Mouse (Mus musculus): ENCODE measurements around the gene Tspear. TPM values are rescaled to one million over a fixed set of nuclear protein-coding genes. Genes with fewer than 3 reads are reported as not detected.
"Not testable (repeated sequence)": the region's sequence is repeated elsewhere in the genome, so short reads cannot be mapped to it uniquely, and the experiment has no call there.

Tspear gene
- polyA plus RNA-seq, 1 experiment from 2014 or later, result 1.7 TPM

DNA sequence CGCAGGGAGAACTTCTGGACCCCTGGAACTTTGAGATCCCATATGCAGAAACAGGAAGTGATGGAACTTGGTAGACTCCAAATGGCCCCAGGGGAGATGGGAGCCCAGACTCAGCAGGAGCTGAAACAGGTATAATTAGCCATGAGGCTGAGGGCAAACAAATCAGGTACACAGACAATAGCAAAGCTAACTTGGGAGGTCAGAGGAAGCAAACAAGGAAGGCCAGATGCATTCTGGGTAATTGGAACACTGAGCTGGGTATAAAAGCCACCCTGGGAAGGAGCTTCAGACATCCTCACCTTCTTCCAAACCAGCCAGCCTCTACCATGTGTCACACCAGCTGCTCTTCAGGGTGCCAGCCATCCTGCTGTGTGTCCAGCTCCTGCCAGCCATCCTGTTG, 33.9 kb downstream of the Tspear start, which contains the start of gene Krtap12-1:
Gene Krtap12-1 (plus strand): TSS at position 301 of the 400 bp plus-strand sequence.
- not testable (repeated sequence) for H3K4me2 ChIP-seq; H3K4me3 ChIP-seq; H3K4me1 ChIP-seq; H3K27ac ChIP-seq; H3K27me3 ChIP-seq (replicated peaks); ATAC-seq (replicated peaks); H3K9ac ChIP-seq; H3K36me3 ChIP-seq (replicated peaks); H3K9me3 ChIP-seq
- WGBS, result 81% methylated on average over 1 of the region's 1 CpGs

DNA sequence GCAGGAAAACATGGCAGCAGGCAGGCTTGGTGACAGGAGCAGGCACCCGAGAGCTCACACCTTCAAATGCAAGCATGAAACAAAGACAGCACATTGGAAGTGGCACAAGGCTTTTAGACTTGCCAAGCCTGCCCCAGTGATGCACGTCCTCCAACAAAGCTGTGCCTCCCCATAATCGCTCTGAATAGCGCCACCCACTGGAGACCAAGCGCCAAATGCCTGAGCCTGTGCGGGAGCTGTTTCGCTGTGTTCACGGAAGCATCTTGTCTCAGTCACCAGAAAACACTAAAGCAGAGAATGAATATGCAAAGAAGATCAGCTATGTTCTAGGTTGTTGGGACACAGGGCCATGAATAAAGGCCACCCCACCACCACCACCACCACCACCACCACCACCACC, 38.5 kb downstream of the Tspear start:
- no peak overlapping the region for H3K4me2 ChIP-seq
- H3K27me3 ChIP-seq (replicated peaks), result no peaks in the 10 kb centered on the region
- H3K9me3 ChIP-seq, result no peaks in the 10 kb centered on the region
- WGBS, result 81% methylated on average over 8 of the region's 8 CpGs
- no peak overlapping the region for H3K4me3 ChIP-seq
- no peak overlapping the region for H3K9ac ChIP-seq
- ATAC-seq (replicated peaks), result no peak
- no peak overlapping the region for H3K27ac ChIP-seq
- no peaks in the 10 kb centered on the region for H3K36me3 ChIP-seq (replicated peaks)
- no peaks in the 10 kb centered on the region for H3K4me1 ChIP-seq

DNA sequence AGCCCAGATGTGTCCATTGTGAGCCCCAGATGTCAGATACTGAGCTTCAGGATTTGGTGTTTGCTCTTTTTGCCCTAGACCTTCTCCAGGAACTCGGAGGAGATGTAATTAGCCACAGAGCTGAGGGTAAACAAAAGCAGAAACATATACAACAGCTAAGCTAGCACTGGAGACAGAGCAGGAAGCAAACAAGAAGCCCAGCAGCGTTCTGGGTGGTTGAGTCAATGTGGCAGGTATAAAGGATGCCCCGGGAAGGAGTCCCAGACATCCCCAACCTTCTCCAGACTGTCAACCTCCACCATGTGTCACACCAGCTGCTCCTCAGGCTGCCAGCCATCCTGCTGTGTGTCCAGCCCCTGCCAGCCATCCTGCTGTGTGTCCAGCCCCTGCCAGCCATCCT, 39.8 kb downstream of the Tspear start, which contains the start of gene Gm10100:
Gene Gm10100 (plus strand): TSS at position 301 of the 400 bp plus-strand sequence.
- no peak within 1 kb of the TSS for H3K4me2 ChIP-seq
- ATAC-seq (replicated peaks), result no peak
- H3K4me1 ChIP-seq, result no peaks in the 10 kb centered on the region
- H3K4me3 ChIP-seq, result no peak within 1 kb of the TSS
- H3K9me3 ChIP-seq, result no peaks in the 10 kb centered on the region
- H3K9ac ChIP-seq, result no peak within 1 kb of the TSS
- WGBS, result 44% methylated on average over 3 of the region's 3 CpGs
- H3K27ac ChIP-seq, result no peak within 1 kb of the TSS
- no peaks in the 10 kb centered on the region for H3K36me3 ChIP-seq (replicated peaks)
- H3K27me3 ChIP-seq (replicated peaks), result no peaks in the 10 kb centered on the region

DNA sequence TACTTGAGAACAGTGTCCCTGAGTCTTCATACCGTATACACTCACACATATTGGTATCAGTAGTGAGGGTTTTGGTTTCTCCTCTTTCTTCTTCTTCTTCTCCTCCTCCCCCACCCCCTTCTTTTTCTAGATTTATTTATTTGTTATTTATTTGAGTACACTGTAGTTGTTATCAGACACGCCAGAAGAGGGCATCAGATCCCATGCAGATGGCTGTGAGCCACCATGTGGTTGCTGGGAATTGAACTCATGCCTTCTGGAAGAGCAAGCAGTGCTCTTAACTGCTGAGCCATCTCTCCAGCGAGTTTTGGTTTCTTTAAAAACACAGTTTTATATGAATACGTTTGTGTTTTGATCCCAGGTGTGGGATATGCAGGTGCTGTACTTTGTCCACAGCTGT, 41.9 kb downstream of the Tspear start:
- Histone ChIP-seq H3K9me3 (no peaks in the 10 kb centered on the region), H3K27me3 (replicated peaks) (no peaks in the 10 kb centered on the region), H3K4me3 (no peak overlapping the region), H3K9ac (no peak overlapping the region), H3K4me2 (no peak overlapping the region), H3K36me3 (replicated peaks) (no peaks in the 10 kb centered on the region), H3K27ac (no peak overlapping the region), H3K4me1 (no peaks in the 10 kb centered on the region)
- WGBS, result 74% methylated on average over 4 of the region's 4 CpGs
- no peak for ATAC-seq (replicated peaks)

DNA sequence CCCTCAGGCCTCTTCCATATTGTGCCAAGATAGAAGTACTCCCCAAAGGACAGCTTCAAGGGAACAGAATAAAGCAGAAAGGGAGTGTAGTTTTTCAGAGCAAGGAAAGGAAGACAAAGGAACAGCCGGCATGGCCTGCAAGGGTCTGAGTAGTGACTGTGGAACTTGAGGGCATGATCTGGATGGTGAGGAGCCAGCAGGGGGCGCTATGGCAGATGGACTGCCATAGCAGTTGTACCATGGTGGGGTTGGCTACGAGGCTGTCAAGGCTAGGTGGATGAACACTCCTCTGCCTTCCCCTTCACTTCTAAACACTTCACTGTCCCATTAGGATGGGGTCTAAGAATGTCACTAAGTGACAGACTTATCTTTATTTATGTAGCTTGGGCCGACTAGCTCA, 42.9 kb downstream of the Tspear start:
- Histone ChIP-seq H3K4me3 (no peak overlapping the region), H3K27ac (no peak overlapping the region), H3K9ac (no peak overlapping the region), H3K27me3 (replicated peaks) (no peaks in the 10 kb centered on the region), H3K36me3 (replicated peaks) (no peaks in the 10 kb centered on the region), H3K4me1 (no peaks in the 10 kb centered on the region), H3K9me3 (no peaks in the 10 kb centered on the region), H3K4me2 (no peak overlapping the region)
- ATAC-seq (replicated peaks), result no peak
- 55% methylated on average over 4 of the region's 4 CpGs for WGBS

DNA sequence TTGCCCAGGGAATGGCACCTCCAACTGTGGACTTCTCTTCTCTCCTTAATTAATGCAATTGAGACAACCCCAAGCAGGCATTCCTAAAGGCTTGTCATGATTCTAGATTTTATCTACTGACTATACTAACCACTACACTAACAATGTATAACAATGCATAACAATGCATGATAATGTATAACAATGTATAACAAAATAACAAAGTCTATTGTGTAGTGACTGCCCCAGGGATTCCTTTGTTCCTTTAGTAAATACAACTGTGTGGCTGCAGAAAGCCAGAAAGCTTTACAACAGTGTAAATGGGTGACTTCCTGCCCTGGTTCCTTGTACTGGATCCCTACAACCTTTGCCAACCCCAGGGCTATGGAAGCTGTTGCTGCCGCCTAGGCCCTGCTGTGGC, 49.6 kb downstream of the Tspear start:
- H3K4me3 ChIP-seq, result no peak overlapping the region
- no peaks in the 10 kb centered on the region for H3K9me3 ChIP-seq
- ATAC-seq (replicated peaks), result no peak
- no peak overlapping the region for H3K4me2 ChIP-seq
- no peaks in the 10 kb centered on the region for H3K27me3 ChIP-seq (replicated peaks)
- no peaks in the 10 kb centered on the region for H3K36me3 ChIP-seq (replicated peaks)
- H3K9ac ChIP-seq, result no peak overlapping the region
- WGBS, result 96% methylated on average over 1 of the region's 1 CpGs
- H3K4me1 ChIP-seq, result no peaks in the 10 kb centered on the region
- H3K27ac ChIP-seq, result no peak overlapping the region

DNA sequence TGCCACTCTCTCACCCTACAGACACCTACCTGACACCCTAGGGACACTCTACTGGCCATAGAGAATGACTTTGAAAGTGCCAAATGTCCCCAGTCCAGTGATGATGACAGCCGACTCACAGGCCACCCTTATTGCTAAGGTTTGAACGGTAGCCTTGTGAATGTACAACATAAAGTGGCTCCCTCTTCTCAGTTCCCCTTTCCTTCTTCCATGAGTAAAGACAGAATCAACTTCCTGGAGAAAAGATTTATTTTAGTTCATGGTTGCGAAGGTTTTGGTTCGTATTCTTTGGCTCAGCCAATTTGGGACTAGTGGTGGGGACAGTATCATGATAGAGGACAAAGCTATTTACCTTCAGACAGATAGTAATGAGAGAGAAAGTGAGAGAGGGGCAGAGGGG, 52.6 kb downstream of the Tspear start:
- no peaks in the 10 kb centered on the region for H3K27me3 ChIP-seq (replicated peaks)
- H3K9me3 ChIP-seq, result no peaks in the 10 kb centered on the region
- no peaks in the 10 kb centered on the region for H3K36me3 ChIP-seq (replicated peaks)
- H3K4me2 ChIP-seq, result no peak overlapping the region
- no peak for ATAC-seq (replicated peaks)
- H3K27ac ChIP-seq, result no peak overlapping the region
- 91% methylated on average over 4 of the region's 4 CpGs for WGBS
- H3K9ac ChIP-seq, result no peak overlapping the region
- no peak overlapping the region for H3K4me3 ChIP-seq
- H3K4me1 ChIP-seq, result no peaks in the 10 kb centered on the region

DNA sequence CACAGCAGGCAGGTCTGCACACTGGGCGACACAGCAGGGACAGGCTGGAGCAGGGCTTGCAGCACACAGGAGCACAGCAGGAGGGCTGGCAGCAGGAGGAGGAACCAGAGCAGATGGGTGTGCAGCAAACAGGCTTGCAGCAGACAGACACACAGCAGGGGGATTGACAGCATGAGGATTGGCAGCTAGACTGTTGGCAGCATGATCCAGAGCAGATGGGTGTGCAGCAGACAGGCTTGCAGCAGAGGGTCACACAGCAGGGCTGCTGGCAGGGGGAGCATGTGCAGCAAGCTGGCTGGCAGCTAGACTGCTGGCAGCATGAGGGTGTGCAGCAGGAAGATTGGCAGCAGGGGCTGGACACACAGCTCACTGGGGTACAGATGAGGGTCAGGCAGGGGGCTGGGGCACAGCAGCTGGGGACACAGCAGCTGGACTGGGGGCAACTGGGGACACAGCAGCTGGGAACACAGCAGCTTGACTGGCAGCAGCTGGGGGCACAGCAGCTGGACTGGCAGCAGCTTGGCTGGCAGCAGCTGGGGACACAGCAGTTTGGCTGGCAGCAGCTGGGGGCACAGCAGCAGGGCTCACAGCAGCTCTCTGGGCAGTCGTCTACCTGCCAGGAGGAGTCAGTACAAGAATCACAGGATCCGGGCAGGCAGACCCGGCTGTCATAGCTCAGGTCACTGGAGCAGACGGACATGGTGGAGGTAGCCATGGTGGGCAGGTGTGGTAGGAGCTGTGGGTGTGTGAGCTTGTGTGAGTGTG, 55.7 kb downstream of the Tspear start, which contains the start of gene Gm18596:
Gene Gm18596 (minus strand): TSS at position 715 of the 765 bp plus-strand sequence.
- not testable (repeated sequence) for H3K4me1 ChIP-seq; H3K9ac ChIP-seq; H3K36me3 ChIP-seq (replicated peaks); H3K4me3 ChIP-seq; H3K27ac ChIP-seq; H3K4me2 ChIP-seq; H3K27me3 ChIP-seq (replicated peaks); H3K9me3 ChIP-seq; ATAC-seq (replicated peaks)
- 52% methylated on average over 5 of the region's 5 CpGs for WGBS

DNA sequence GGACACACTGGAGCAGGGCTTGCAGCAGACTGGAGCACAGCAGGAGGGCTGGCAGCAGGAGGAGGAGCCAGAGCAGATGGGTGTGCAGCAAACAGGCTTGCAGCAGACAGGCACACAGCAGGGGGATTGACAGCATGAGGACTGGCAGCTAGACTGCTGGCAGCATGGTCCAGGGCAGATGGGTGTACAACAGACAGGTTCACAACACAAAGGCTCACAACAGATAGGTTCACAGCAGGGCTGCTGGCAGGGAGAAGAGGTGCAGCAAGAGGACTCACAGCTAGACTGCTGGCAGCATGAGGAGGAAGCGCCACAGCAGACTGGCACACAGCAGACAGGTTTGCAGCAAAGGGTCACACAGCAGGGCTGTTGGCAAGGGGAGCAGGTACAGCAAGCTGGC, 64.3 kb downstream of the Tspear start:
- not testable (repeated sequence) for ATAC-seq (replicated peaks)
- whole genome bisulfite sequencing, result 68% methylated on average over 1 of the region's 1 CpGs

DNA sequence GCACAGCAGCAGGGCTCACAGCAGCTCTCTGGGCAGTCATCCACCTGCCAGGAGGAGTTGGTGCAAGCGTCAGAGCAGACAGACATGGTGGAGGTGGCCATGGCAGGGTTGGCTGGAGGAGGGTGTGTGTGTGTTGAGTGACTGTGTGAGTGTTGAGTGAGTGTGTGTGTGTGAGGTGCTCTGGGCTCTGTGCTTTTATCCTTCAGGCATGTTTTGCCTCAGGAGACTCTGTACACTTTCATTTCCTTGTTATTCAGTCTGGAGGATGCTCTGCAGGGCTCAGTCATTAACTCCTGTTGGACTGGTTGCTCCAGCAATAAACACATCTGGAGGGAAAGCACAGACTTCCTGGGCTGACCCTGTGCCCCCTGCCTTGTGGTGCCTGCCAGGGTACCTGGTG, 64.9 kb downstream of the Tspear start, which contains the start of gene Gm9736:
Gene Gm9736 (minus strand): TSS at position 101 of the 400 bp plus-strand sequence.
- not testable (repeated sequence) for H3K9me3 ChIP-seq; H3K27ac ChIP-seq; H3K27me3 ChIP-seq (replicated peaks); H3K36me3 ChIP-seq (replicated peaks); ATAC-seq (replicated peaks); H3K9ac ChIP-seq; H3K4me2 ChIP-seq; H3K4me1 ChIP-seq; H3K4me3 ChIP-seq
- WGBS, result 71% methylated on average over 1 of the region's 1 CpGs

More for the DNA sequence above, 64.3 kb downstream of the Tspear start:
- not testable (repeated sequence) for H3K36me3 ChIP-seq (replicated peaks); H3K9ac ChIP-seq; H3K27me3 ChIP-seq (replicated peaks); H3K4me1 ChIP-seq; H3K27ac ChIP-seq; H3K4me2 ChIP-seq; H3K4me3 ChIP-seq; H3K9me3 ChIP-seq

DNA sequence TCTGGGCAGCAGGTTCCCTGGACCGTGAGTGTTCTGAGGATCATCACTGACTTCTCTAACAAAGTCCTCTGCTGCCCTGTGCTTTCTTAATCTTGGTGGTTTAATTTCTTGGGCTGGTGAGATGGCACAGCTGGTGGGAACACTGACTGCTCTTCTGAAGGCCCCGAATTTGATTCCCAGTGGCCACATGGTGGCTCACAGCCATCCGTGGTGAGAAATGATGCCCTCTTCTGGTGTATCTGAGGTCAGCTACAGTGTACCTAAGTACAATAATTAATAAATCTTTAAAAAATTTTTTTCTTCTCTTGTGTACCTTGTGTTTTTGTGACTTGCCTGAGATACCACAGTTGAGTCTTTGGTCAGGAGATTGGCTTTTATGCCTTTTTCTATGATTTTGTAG, 65.9 kb downstream of the Tspear start:
- H3K27ac ChIP-seq; H3K9ac ChIP-seq; H3K4me3 ChIP-seq; ATAC-seq (replicated peaks); H3K4me1 ChIP-seq; H3K36me3 ChIP-seq (replicated peaks); H3K27me3 ChIP-seq (replicated peaks); H3K4me2 ChIP-seq; H3K9me3 ChIP-seq: not testable (repeated sequence)
- WGBS, result 62% methylated on average over 3 of the region's 3 CpGs

DNA sequence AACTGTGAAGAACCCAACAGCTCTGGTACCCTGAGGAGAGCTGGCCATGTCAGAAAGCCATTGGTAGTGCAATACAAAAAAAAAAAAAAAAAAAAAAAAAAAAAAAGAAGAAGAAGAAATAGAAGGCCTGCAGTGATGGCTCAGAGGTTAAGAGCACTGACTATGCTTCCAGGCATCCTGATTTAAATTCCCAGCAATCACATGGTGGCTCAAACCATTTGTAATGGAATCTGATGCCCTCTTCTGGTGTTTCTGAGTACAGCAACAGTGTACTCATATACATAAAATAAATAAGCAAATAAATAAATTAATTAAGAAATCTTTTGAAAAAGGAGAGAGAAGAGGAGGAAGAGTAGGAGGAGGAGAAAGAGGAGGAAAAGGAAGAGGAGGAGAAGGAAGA, 67.1 kb downstream of the Tspear start:
- no peak overlapping the region for H3K4me3 ChIP-seq
- H3K27ac ChIP-seq, result no peak overlapping the region
- no peaks in the 10 kb centered on the region for H3K4me1 ChIP-seq
- no peaks in the 10 kb centered on the region for H3K9me3 ChIP-seq
- no peak overlapping the region for H3K9ac ChIP-seq
- no peak overlapping the region for H3K4me2 ChIP-seq
- no peaks in the 10 kb centered on the region for H3K27me3 ChIP-seq (replicated peaks)
- H3K36me3 ChIP-seq (replicated peaks), result no peaks in the 10 kb centered on the region
- no peak for ATAC-seq (replicated peaks)

DNA sequence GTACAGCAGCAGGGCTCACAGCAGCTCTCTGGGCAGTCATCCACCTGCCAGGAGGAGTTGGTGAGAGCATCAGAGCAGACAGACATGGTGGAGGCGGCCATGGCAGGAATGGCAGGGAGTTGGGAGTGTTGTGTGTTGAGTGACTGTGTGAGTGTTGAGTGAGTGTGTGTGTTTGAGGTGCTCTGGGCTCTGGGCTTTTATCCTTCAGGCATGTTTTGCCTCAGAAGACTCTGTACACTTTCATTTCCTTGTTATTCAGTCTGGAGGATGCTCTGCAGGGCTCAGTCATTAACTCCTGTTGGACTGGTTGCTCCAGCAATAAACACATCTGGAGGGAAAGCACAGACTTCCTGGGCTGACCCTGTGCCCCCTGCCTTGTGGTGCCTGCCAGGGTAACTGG, 73.2 kb downstream of the Tspear start, which contains the start of gene Gm3233:
Gene Gm3233 (minus strand): TSS at position 101 of the 400 bp plus-strand sequence.
- 90% methylated on average over 1 of the region's 1 CpGs for WGBS
- H3K36me3 ChIP-seq (replicated peaks); H3K27me3 ChIP-seq (replicated peaks); H3K9me3 ChIP-seq; H3K4me2 ChIP-seq; H3K4me1 ChIP-seq; ATAC-seq (replicated peaks); H3K9ac ChIP-seq; H3K27ac ChIP-seq; H3K4me3 ChIP-seq: not testable (repeated sequence)
